Mouse (Mus musculus) G1E (cell line): ENCODE results near the gene Lrtm2. TPM values are rescaled to one million over a fixed set of nuclear protein-coding genes. Genes with fewer than 3 reads are reported as not detected.
A peak's percentile ranks its signal among the peaks of the same experiment; 100 is the strongest.

Experiments used
- ATAC-seq: 2 replicates; pipeline ENCODE4 v1.8.0; 2016; ENCODE audit warnings: mild to moderate bottlenecking; ENCODE audit not compliant: insufficient number of reproducible peaks, poor library complexity, low FRiP score, severe bottlenecking; ENCODE audit errors: extremely low read depth
- DNase-seq: peaks from one replicate; pipeline ENCODE4 v3.0.0; 2012; ENCODE audit warnings: low spot score
- H3K27me3 ChIP-seq: 2 replicates; pipeline ENCODE4 v1.6.1; 2012; ENCODE audit warnings: mild to moderate bottlenecking, low read length, inconsistent platforms; ENCODE audit not compliant: insufficient read depth
- H3K36me3 ChIP-seq: replicated peaks from 2 replicates; pipeline ENCODE3; 2012; ENCODE audit warnings: mild to moderate bottlenecking, inconsistent platforms
- H3K4me1 ChIP-seq: 2 replicates; pipeline ENCODE4 v1.6.1; 2012; ENCODE audit warnings: low read depth, low read length, inconsistent platforms, mixed read lengths; ENCODE audit not compliant: insufficient read depth
- H3K4me3 ChIP-seq: 2 replicates; pipeline ENCODE4 v1.5.1; 2012; ENCODE audit warnings: low read depth, mild to moderate bottlenecking, inconsistent platforms, low read length, moderate library complexity, mixed read lengths
- H3K9me3 ChIP-seq: replicated peaks from 2 replicates; pipeline ENCODE4 v1.6.1; 2012; ENCODE audit warnings: inconsistent platforms
- CTCF ChIP-seq: IDR thresholded peaks from 2 replicates; pipeline ENCODE4 v1.5.1; 2012; ENCODE audit warnings: low read depth, low read length, inconsistent platforms, mixed read lengths
- GATA1 ChIP-seq: IDR thresholded peaks from 2 replicates; pipeline ENCODE4 v1.6.1; 2012; ENCODE audit warnings: borderline replicate concordance, low read length, inconsistent platforms, mixed read lengths
- GATA2 ChIP-seq: IDR thresholded peaks from 2 replicates; pipeline ENCODE4 v1.6.1; 2012; ENCODE audit warnings: low read depth, low read length, inconsistent platforms, borderline replicate concordance
- POLR2AphosphoS5 ChIP-seq: IDR thresholded peaks from 2 replicates; pipeline ENCODE4 v1.6.1; 2012; ENCODE audit warnings: low read depth, low read length, inconsistent platforms; ENCODE audit not compliant: insufficient replicate concordance
- TAL1 ChIP-seq: conservative IDR thresholded peaks from 2 replicates; pipeline ENCODE4 v1.6.1; 2012; ENCODE audit warnings: low read depth, low read length, inconsistent platforms, mixed read lengths
- polyA plus RNA-seq: library from polyadenylated mRNA; stranded (reverse); fragments of >175 nt; gene quantifications from 2 replicates; pipeline ENCODE4 v1.2.3, GENCODE M21; 2012
- total RNA-seq, 2 experiments: library from RNA; stranded (forward) in 1 of 2; stranded (reverse) in 1 of 2; fragments of 200-1000 nt in 1 of 2; fragments of >200 nt in 1 of 2; fragmentation: Nextera tagmentation in 1 of 2; gene quantifications; 2 replicates each; pipeline ENCODE4 v1.2.3; 2014 to 2017

The Lrtm2 gene
- total and polyA plus RNA-seq, 3 experiments = 0.11 TPM; not detected in 2

DNA sequence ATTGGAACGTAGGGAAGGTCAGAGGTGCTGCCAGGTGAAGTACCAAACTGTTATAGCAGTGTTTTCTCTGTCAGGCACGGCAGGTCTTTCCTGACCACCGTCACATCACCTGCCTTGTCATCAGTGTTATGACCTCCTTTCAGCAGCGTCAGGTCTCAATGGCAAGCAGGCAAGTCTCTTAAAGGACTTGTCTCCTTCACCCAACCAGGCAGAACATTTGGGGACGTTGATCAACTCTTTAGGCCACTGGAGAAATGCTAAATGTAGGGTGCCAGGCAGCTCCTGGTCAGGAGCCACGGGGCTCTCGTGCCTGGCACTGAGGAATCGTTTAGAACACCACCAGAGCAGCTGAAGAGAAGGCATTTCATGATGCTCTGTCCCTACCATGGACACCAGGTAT is 21.1 kb upstream of the Lrtm2 start:
- TF ChIP-seq CTCF (no peak), POLR2AphosphoS5 (no peak), GATA1 (no peak), TAL1 (no peak), GATA2 (no peak)
- peaks cover 10% of the 10 kb centered on the region for H3K27me3 ChIP-seq

DNA sequence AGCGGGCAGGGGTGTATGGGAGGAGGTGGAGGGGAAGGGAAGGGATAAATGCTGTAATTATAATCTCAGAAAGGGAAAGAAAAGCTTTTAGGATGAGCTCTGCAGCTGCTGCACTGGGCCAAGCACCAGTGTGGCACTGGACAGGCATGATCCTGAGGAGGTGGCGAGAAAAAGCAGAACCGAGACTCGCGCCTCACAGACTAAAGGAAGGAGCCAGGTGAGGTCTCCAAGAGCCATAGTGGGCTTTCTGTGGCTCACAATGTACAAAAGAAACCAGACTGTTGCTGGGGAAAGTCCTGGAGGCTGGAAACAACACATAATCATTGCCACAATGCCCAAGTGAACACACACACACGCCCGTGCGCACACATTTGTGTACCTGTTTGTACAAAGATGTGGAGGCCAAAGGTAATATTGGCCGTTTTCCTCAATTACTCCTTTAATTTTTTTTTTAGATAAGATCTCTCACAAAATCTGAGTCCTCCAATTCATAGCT is 20.2 kb upstream of the Lrtm2 start:
- Histone ChIP-seq H3K4me3 (no peak overlapping the region), H3K9me3 (no peaks in the 10 kb centered on the region), H3K27me3 (peaks cover 17% of the 10 kb centered on the region), H3K36me3 (peaks cover 43% of the 10 kb centered on the region), H3K4me1 (peaks cover 18% of the 10 kb centered on the region)
- TF ChIP-seq TAL1 (no peak), GATA2 (no peak), POLR2AphosphoS5 (no peak), GATA1 (no peak), CTCF (no peak)
- ATAC-seq = no peak
- no peak for DNase-seq

More for the DNA sequence above, 21.1 kb upstream of the Lrtm2 start:
- H3K36me3 ChIP-seq = peaks cover 52% of the 10 kb centered on the region
- no peaks in the 10 kb centered on the region for H3K9me3 ChIP-seq
- DNase-seq = no peak
- H3K4me3 ChIP-seq = no peak overlapping the region
- H3K4me1 ChIP-seq = peaks cover 11% of the 10 kb centered on the region; the same call in 1 of the 2 replicates
- ATAC-seq = no peak

DNA sequence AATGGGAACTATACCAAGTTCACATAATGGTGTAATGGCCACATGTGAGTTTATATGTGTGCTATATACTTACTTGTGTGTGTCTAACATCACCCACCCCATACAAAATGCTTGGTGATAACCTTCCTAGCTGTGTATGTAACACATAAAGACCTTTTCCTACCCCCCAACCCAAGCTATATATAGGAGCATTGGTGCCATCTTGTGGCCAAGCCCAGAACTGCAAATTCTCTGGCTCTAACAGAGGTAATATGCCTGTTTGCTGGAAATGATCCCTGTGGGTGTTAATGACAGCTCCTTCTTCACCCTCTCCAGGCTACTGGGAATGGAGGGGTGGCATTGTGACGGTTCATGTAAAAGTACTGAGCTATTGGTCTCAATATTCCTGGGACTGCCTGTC is 17.7 kb upstream of the Lrtm2 start:
- Histone ChIP-seq H3K27me3 (peaks cover 28% of the 10 kb centered on the region), H3K36me3 (peaks cover 17% of the 10 kb centered on the region), H3K9me3 (no peaks in the 10 kb centered on the region), H3K4me1 (peaks cover 22% of the 10 kb centered on the region), H3K4me3 (no peak overlapping the region)
- ATAC-seq (no peak), DNase-seq (peak; percentile 45)
- TF ChIP-seq CTCF = peak; percentile 77
- TF ChIP-seq POLR2AphosphoS5 = no peak

DNA sequence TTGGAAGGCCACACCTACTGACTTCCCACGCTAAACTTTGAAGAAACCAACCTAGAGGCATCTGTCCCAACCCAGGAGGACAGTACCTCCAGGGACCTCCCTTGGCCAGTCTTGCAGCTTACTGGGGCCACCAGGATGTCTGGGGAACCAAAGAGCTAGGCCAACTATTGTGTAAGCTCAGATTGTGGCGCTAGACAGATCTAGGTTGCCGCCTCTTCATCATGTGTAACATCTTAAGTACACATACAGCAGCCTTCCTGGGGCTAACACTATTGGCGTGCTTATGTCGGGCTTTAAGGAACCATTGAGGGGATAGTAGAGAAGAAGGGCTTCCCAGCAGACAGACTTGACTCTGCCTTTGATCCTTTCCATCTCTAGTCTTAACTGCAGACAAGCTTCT is 17.2 kb upstream of the Lrtm2 start:
- ATAC-seq (no peak), DNase-seq (no peak)
- TF ChIP-seq CTCF = no peak
- TF ChIP-seq TAL1 = no peak
- no peak for TF ChIP-seq POLR2AphosphoS5
- peaks cover 28% of the 10 kb centered on the region for H3K27me3 ChIP-seq
- peaks cover 22% of the 10 kb centered on the region for H3K4me1 ChIP-seq
- no peaks in the 10 kb centered on the region for H3K9me3 ChIP-seq
- no peak overlapping the region for H3K4me3 ChIP-seq
- H3K36me3 ChIP-seq = peaks cover 15% of the 10 kb centered on the region

DNA sequence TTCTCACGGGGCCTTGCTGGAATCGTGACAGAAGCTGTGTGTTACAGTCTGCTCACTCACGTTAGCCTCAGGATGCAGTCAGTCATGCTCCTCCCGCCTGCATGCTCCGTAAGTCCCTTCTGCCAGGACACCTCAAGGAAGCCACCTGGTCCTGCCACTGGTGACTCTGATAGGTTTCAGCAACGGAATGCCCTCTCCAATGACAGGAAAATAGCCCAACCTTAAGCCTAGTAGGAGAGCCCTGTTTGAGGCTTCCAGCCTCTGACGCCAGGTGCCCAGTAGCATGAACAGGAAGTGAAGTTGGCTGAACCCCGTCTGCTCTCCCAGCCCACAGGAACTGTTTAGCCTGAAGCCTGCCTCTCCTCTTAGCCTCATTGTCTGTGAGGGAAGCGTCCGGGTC is 15.7 kb upstream of the Lrtm2 start:
- DNase-seq = no peak
- no peak for ATAC-seq
- Histone ChIP-seq H3K4me3 (no peak overlapping the region), H3K4me1 (peaks cover 22% of the 10 kb centered on the region), H3K27me3 (peaks cover 30% of the 10 kb centered on the region), H3K36me3 (no peaks in the 10 kb centered on the region), H3K9me3 (no peaks in the 10 kb centered on the region)
- TF ChIP-seq GATA1 = no peak
- no peak for TF ChIP-seq TAL1
- no peak for TF ChIP-seq POLR2AphosphoS5
- no peak for TF ChIP-seq CTCF
- TF ChIP-seq GATA2 = no peak

DNA sequence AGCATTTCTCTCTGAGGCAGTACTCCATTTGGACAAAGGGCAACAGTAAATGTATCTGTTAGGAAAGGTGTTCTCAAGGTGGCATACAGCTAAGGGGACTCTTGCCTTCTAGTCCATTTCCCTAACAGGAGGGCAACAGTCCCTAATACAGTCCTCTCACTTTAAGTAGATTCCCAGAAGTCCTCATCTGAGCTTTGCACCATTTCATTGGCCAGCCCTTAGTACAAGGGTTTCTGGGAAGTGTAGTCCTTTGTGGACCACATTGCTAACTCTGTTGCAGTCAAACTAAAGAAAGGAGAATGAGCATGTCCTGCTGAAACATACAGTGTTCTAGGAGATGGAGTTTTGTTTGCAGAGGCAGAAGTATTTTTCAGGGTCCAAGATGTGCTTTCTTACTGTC is 10.8 kb upstream of the Lrtm2 start:
- peak; percentile 80 for ATAC-seq
- Histone ChIP-seq H3K9me3 (no peaks in the 10 kb centered on the region), H3K36me3 (no peaks in the 10 kb centered on the region), H3K4me1 (peaks cover 8% of the 10 kb centered on the region), H3K4me3 (no peak overlapping the region), H3K27me3 (peaks cover 23% of the 10 kb centered on the region)
- no peak for TF ChIP-seq GATA2
- TF ChIP-seq TAL1 = no peak
- TF ChIP-seq CTCF = no peak
- TF ChIP-seq POLR2AphosphoS5 = no peak
- TF ChIP-seq GATA1 = no peak
- DNase-seq = no peak
